Mouse (Mus musculus) limb, embryonic 10.5 days (tissue): ENCODE results near the gene Slc4a3. TPM values are rescaled to one million over a fixed set of nuclear protein-coding genes. Genes with fewer than 3 reads are reported as not detected.

Source experiments
- DNase-seq: peaks from one replicate; pipeline ENCODE4 v3.0.0-alpha.2; 2017; ENCODE audit warnings: low spot score
- H3K27ac ChIP-seq: fragments of 300-500 bp; sonication (generic); 2 replicates; pipeline ENCODE4 v1.5.1; 2016; ENCODE audit warnings: mild to moderate bottlenecking
- H3K27me3 ChIP-seq: fragments of 300-500 bp; sonication (generic); 2 replicates; pipeline ENCODE4 v1.6.1; 2016; ENCODE audit warnings: low read depth, mild to moderate bottlenecking; ENCODE audit not compliant: poor library complexity, severe bottlenecking
- H3K36me3 ChIP-seq: fragments of 300-500 bp; sonication (generic); 2 replicates; pipeline ENCODE4 v1.6.1; 2016; ENCODE audit warnings: mild to moderate bottlenecking, moderate library complexity
- H3K4me1 ChIP-seq: fragments of 300-500 bp; sonication (generic); 2 replicates; pipeline ENCODE4 v1.6.1; 2016
- H3K4me3 ChIP-seq: fragments of 300-500 bp; sonication (generic); 2 replicates; pipeline ENCODE4 v1.5.1; 2016; ENCODE audit warnings: mild to moderate bottlenecking, moderate library complexity
- H3K9me3 ChIP-seq: fragments of 300-500 bp; sonication (generic); replicated peaks from 2 replicates; pipeline ENCODE4 v1.6.1; 2016; ENCODE audit warnings: mild to moderate bottlenecking
- WGBS: fragments of 180-500 bp; shearing (Covaris S2); methylation state at CpG from one replicate; pipeline ENCODE4 v1.1.7; 2016; 5-methylcytosine and 5-hydroxymethylcytosine counted together
- polyA plus RNA-seq: library from polyadenylated mRNA; unstranded; fragments of >200 nt; fragmentation: Nextera tagmentation; extraction: Ambion mirVana; gene quantifications from 2 replicates; pipeline ENCODE4 v1.2.1, GENCODE M21; 2016

The Slc4a3 gene
- polyA plus RNA-seq, 1 experiment from 2014 or later = 18.9 TPM

GRCm38 (mm10) chr1:75510154-75510553 lies 35.9 kb upstream of the Slc4a3 start:
- Histone ChIP-seq H3K27ac (no peak overlapping the region), H3K4me3 (no peak overlapping the region), H3K4me1 (peaks cover 60% of the 10 kb centered on the region), H3K36me3 (no peaks in the 10 kb centered on the region), H3K9me3 (no peaks in the 10 kb centered on the region), H3K27me3 (peaks cover 24% of the 10 kb centered on the region)
- DNase-seq = no peak
- whole genome bisulfite sequencing = 83% methylated on average over 5 of the region's 5 CpGs

GRCm38 (mm10) chr1:75511437-75512210 lies 34.4 kb upstream of the Slc4a3 start:
- Histone ChIP-seq H3K9me3 (no peaks in the 10 kb centered on the region), H3K4me1 (peaks cover 48% of the 10 kb centered on the region), H3K4me3 (no peak overlapping the region), H3K36me3 (no peaks in the 10 kb centered on the region), H3K27me3 (peaks cover 24% of the 10 kb centered on the region), H3K27ac (peak overlapping the region; percentile 86)
- DNase-seq = no peak
- 67% methylated on average over 4 of the region's 4 CpGs for WGBS

- Histone ChIP-seq H3K4me3 (no peak overlapping the region), H3K27me3 (peaks cover 17% of the 10 kb centered on the region), H3K36me3 (no peaks in the 10 kb centered on the region), H3K9me3 (no peaks in the 10 kb centered on the region), H3K4me1 (peaks cover 39% of the 10 kb centered on the region), H3K27ac (no peak overlapping the region)
- no peak for DNase-seq
- 91% methylated on average over 3 of the region's 3 CpGs for WGBS
These were observed 33.5 kb upstream of the Slc4a3 start for GRCm38 (mm10) chr1:75512550-75512949.

- Histone ChIP-seq H3K27ac (no peak overlapping the region), H3K4me3 (no peak overlapping the region), H3K4me1 (peaks cover 14% of the 10 kb centered on the region), H3K9me3 (no peaks in the 10 kb centered on the region), H3K36me3 (no peaks in the 10 kb centered on the region), H3K27me3 (no peaks in the 10 kb centered on the region)
- no peak for DNase-seq
- 79% methylated on average over 15 of the region's 15 CpGs for WGBS
These were observed 29.2 kb upstream of the Slc4a3 start for GRCm38 (mm10) chr1:75516703-75517380.

- Histone ChIP-seq H3K4me3 (no peak overlapping the region), H3K4me1 (peaks cover 15% of the 10 kb centered on the region), H3K27me3 (no peaks in the 10 kb centered on the region), H3K9me3 (no peaks in the 10 kb centered on the region), H3K27ac (no peak overlapping the region), H3K36me3 (no peaks in the 10 kb centered on the region)
- DNase-seq = no peak
- WGBS = 57% methylated on average over 3 of the region's 4 CpGs
These were observed 28.1 kb upstream of the Slc4a3 start for GRCm38 (mm10) chr1:75517984-75518383.

- H3K9me3 ChIP-seq = no peaks in the 10 kb centered on the region
- peaks cover 15% of the 10 kb centered on the region for H3K4me1 ChIP-seq
- H3K27me3 ChIP-seq = no peaks in the 10 kb centered on the region
- DNase-seq = no peak
- H3K36me3 ChIP-seq = no peaks in the 10 kb centered on the region
- no peak overlapping the region for H3K27ac ChIP-seq
- no peak overlapping the region for H3K4me3 ChIP-seq
- WGBS = 96% methylated on average over 4 of the region's 4 CpGs
These were observed 27.6 kb upstream of the Slc4a3 start for GRCm38 (mm10) chr1:75518427-75518826.

- no peak for DNase-seq
- Histone ChIP-seq H3K4me1 (peaks cover 15% of the 10 kb centered on the region), H3K9me3 (no peaks in the 10 kb centered on the region), H3K27me3 (no peaks in the 10 kb centered on the region), H3K4me3 (no peak overlapping the region), H3K27ac (no peak overlapping the region), H3K36me3 (no peaks in the 10 kb centered on the region)
- 90% methylated on average over 5 of the region's 5 CpGs for WGBS
These were observed 26.5 kb upstream of the Slc4a3 start for GRCm38 (mm10) chr1:75519576-75519975.

- DNase-seq = peak; percentile 98
- Histone ChIP-seq H3K36me3 (peaks cover 13% of the 10 kb centered on the region), H3K9me3 (no peaks in the 10 kb centered on the region), H3K4me1 (peaks cover 15% of the 10 kb centered on the region), H3K27ac (peak within 1 kb of the TSS; percentile 87), H3K4me3 (peak within 1 kb of the TSS; percentile 76), H3K27me3 (no peaks in the 10 kb centered on the region)
- under 1% methylated on average over 46 of the region's 46 CpGs for WGBS
These were observed 24.6 kb upstream of the Slc4a3 start, which contains the start of gene Stk11ip for GRCm38 (mm10) chr1:75521321-75522031. Gene Stk11ip, plus strand, starts transcription at chr1:75521529.

GRCm38 (mm10) chr1:75524679-75525078 lies 21.4 kb upstream of the Slc4a3 start:
- H3K27ac ChIP-seq = no peak overlapping the region
- no peak overlapping the region for H3K4me3 ChIP-seq
- no peaks in the 10 kb centered on the region for H3K27me3 ChIP-seq
- no peaks in the 10 kb centered on the region for H3K9me3 ChIP-seq
- WGBS = 92% methylated on average over 7 of the region's 7 CpGs
- no peak for DNase-seq
- peaks cover 45% of the 10 kb centered on the region for H3K36me3 ChIP-seq
- H3K4me1 ChIP-seq = peaks cover 12% of the 10 kb centered on the region

GRCm38 (mm10) chr1:75530546-75530945 lies 15.5 kb upstream of the Slc4a3 start:
- DNase-seq = no peak
- no peaks in the 10 kb centered on the region for H3K4me1 ChIP-seq
- no peak overlapping the region for H3K4me3 ChIP-seq
- WGBS = 92% methylated on average over 4 of the region's 4 CpGs
- no peaks in the 10 kb centered on the region for H3K27me3 ChIP-seq
- H3K9me3 ChIP-seq = no peaks in the 10 kb centered on the region
- H3K27ac ChIP-seq = no peak overlapping the region
- H3K36me3 ChIP-seq = peaks cover 96% of the 10 kb centered on the region

- WGBS = 92% methylated on average over 19 of the region's 19 CpGs
- Histone ChIP-seq H3K9me3 (no peaks in the 10 kb centered on the region), H3K36me3 (peaks cover 94% of the 10 kb centered on the region), H3K4me1 (no peaks in the 10 kb centered on the region), H3K27ac (no peak overlapping the region), H3K4me3 (no peak overlapping the region), H3K27me3 (no peaks in the 10 kb centered on the region)
- DNase-seq = no peak
These were observed 13.5 kb upstream of the Slc4a3 start for GRCm38 (mm10) chr1:75532280-75533172.
